Mouse (Mus musculus) midbrain, embryonic 15.5 days (tissue): ENCODE data around the gene Actn1. TPM values are rescaled to one million over a fixed set of nuclear protein-coding genes. Genes with fewer than 3 reads are reported as not detected.

Source experiments
- ATAC-seq: fragments of 200-750 bp; cut with Nextera tagmentation; replicated peaks from 2 replicates; pipeline ENCODE4 v1.8.0; 2017; ENCODE audit warnings: moderate TSS enrichment
- H3K27ac ChIP-seq: fragments of 300-500 bp; sonication (generic); 2 replicates; pipeline ENCODE4 v1.5.1; 2015; ENCODE audit warnings: mild to moderate bottlenecking, inconsistent platforms
- H3K27me3 ChIP-seq: fragments of 300-500 bp; sonication (generic); replicated peaks from 2 replicates; pipeline ENCODE4 v1.6.1; 2015; ENCODE audit warnings: inconsistent platforms
- H3K36me3 ChIP-seq: fragments of 300-500 bp; sonication (generic); replicated peaks from 2 replicates; pipeline ENCODE4 v1.6.1; 2015; ENCODE audit warnings: inconsistent platforms
- H3K4me1 ChIP-seq: fragments of 300-500 bp; sonication (generic); 2 replicates; pipeline ENCODE4 v1.6.1; 2015; ENCODE audit warnings: inconsistent platforms
- H3K4me2 ChIP-seq: fragments of 300-500 bp; sonication (generic); 2 replicates; pipeline ENCODE4 v1.6.1; 2015; ENCODE audit warnings: inconsistent platforms, mild to moderate bottlenecking, moderate library complexity
- H3K4me3 ChIP-seq: fragments of 300-500 bp; sonication (generic); 2 replicates; pipeline ENCODE4 v1.5.1; 2015; ENCODE audit warnings: mild to moderate bottlenecking, inconsistent platforms
- H3K9ac ChIP-seq: fragments of 300-500 bp; sonication (generic); 2 replicates; pipeline ENCODE4 v1.6.1; 2015; ENCODE audit warnings: mild to moderate bottlenecking, inconsistent platforms
- H3K9me3 ChIP-seq: fragments of 300-500 bp; sonication (generic); 2 replicates; pipeline ENCODE4 v1.6.1; 2016; ENCODE audit warnings: inconsistent platforms
- WGBS: fragments of 180-500 bp; shearing (Covaris S2); methylation state at CpG from one replicate; pipeline ENCODE4 v1.1.7; 2015; ENCODE audit warnings: mixed read lengths; 5-methylcytosine and 5-hydroxymethylcytosine counted together
- polyA plus RNA-seq: library from polyadenylated mRNA; unstranded; fragments of >200 nt; fragmentation: Nextera tagmentation; extraction: Ambion mirVana; gene quantifications from 2 replicates; pipeline ENCODE4 v1.2.1, GENCODE M21; 2015

Gene Actn1
- polyA plus RNA-seq, 1 experiment from 2014 or later = 7.7 TPM

- Histone ChIP-seq H3K9ac (no peak overlapping the region), H3K27ac (no peak overlapping the region), H3K9me3 (no peaks in the 10 kb centered on the region), H3K27me3 (no peaks in the 10 kb centered on the region), H3K4me2 (no peak overlapping the region), H3K4me3 (no peak overlapping the region), H3K4me1 (no peaks in the 10 kb centered on the region), H3K36me3 (no peaks in the 10 kb centered on the region)
- WGBS = 14% methylated on average over 5 of the region's 5 CpGs
- no peak for ATAC-seq
These were observed 102.5 kb downstream of the Actn1 start for GRCm38 (mm10) chr12:80157675-80158074.

- Histone ChIP-seq H3K4me3 (no peak overlapping the region), H3K9me3 (no peaks in the 10 kb centered on the region), H3K4me2 (no peak overlapping the region), H3K27ac (no peak overlapping the region), H3K4me1 (no peaks in the 10 kb centered on the region), H3K27me3 (no peaks in the 10 kb centered on the region), H3K36me3 (no peaks in the 10 kb centered on the region), H3K9ac (no peak overlapping the region)
- 44% methylated on average over 10 of the region's 10 CpGs for WGBS
- ATAC-seq = no peak
These were observed 106.4 kb downstream of the Actn1 start for GRCm38 (mm10) chr12:80153687-80154326.

DNA sequence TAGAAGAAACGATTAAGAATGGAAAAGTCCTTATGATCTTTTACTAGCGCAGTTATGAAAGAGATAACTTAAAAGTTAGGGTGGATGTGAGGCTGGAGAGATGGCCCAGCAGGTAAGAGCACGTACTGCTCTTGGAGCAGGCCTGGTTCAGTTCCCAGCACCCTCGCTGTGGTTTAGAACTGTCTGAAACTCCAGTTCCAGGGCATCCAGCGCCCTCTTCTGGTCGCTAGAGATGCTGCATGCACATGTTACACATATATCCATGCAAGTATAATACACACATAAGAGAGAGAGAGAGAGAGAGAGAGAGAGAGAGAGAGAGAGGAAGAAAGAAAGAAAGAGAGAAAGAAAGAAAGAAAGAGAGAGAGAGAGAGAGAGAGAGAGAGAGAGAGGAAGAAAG lies 107.1 kb downstream of the Actn1 start:
- Histone ChIP-seq H3K4me3 (no peak overlapping the region), H3K36me3 (no peaks in the 10 kb centered on the region), H3K27me3 (no peaks in the 10 kb centered on the region), H3K27ac (no peak overlapping the region), H3K4me2 (no peak overlapping the region), H3K9me3 (no peaks in the 10 kb centered on the region), H3K4me1 (no peaks in the 10 kb centered on the region), H3K9ac (no peak overlapping the region)
- no peak for ATAC-seq
- WGBS = 87% methylated on average over 6 of the region's 6 CpGs

GRCm38 (mm10) chr12:80151821-80152220 lies 108.3 kb downstream of the Actn1 start:
- no peaks in the 10 kb centered on the region for H3K36me3 ChIP-seq
- no peaks in the 10 kb centered on the region for H3K4me1 ChIP-seq
- 91% methylated on average over 6 of the region's 6 CpGs for WGBS
- no peak overlapping the region for H3K4me3 ChIP-seq
- no peak for ATAC-seq
- no peak overlapping the region for H3K9ac ChIP-seq
- no peak overlapping the region for H3K4me2 ChIP-seq
- 0 out of 2 replicates have a peak, but pooled peaks cover 2% of the 10 kb centered on the region for H3K27me3 ChIP-seq
- H3K27ac ChIP-seq = no peak overlapping the region
- H3K9me3 ChIP-seq = no peaks in the 10 kb centered on the region

DNA sequence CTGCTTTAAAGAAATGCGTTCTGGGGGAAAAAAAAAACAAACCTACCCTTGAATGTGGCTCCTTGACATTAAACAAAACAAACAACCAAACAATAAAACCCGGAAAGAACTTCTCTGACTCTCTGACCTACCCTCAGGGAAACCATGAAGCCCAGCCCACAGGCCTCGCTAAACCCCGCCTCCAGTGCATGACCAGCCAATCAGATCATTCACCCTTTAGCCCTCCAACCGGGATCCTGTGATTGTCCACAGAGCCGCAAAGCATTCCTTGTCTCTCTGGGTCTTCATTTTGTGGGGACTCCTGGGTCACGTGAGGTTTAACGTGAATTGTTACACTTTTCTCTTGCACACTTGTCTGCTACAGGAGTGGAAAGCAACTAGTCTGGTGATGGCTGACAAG lies 109.5 kb downstream of the Actn1 start:
- 28% methylated on average over 8 of the region's 8 CpGs for WGBS

DNA sequence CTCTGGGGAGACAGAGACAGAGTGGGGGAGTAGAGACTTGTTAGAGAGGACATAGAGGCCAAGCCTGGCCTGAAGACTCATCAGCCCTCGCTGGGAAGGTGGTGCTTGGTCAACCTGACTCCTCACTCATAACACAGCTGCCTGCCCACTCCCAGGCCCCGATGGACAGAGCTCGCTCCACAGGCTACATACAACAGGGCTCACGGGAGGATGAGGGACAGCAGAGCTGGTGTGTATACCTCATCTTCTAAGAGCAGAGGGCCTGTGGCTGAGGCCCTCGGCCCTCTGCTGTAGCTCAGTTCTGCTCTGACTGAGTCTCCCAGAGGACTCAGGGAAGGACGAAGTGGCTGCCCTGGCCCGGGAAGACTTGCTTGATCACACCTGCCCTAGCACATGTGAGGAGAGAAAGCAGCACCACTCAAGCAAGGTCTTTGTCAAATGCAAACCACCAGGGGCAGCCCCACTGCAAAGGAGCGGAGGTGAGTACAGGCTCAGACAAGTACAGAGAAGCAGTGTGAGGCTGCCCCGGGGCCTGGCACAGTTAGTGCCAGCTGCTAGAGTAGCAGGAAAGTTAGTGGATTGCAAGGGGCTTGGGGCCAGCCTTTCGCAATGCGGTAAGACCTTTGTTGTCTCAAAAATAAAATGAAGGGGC lies 112.5 kb downstream of the Actn1 start:
- 0 out of 2 replicates have a peak, but pooled peaks cover 2% of the 10 kb centered on the region for H3K27me3 ChIP-seq
- H3K4me3 ChIP-seq = no peak overlapping the region
- H3K9ac ChIP-seq = no peak overlapping the region
- no peak overlapping the region for H3K4me2 ChIP-seq
- no peak for ATAC-seq
- H3K36me3 ChIP-seq = no peaks in the 10 kb centered on the region
- H3K27ac ChIP-seq = no peak overlapping the region
- H3K9me3 ChIP-seq = no peaks in the 10 kb centered on the region
- 88% methylated on average over 11 of the region's 11 CpGs for WGBS
- H3K4me1 ChIP-seq = no peaks in the 10 kb centered on the region

More for the DNA sequence above, 109.5 kb downstream of the Actn1 start:
- ATAC-seq = no peak
- no peak overlapping the region for H3K4me3 ChIP-seq
- no peak overlapping the region for H3K27ac ChIP-seq
- H3K9me3 ChIP-seq = no peaks in the 10 kb centered on the region
- H3K4me2 ChIP-seq = no peak overlapping the region
- no peaks in the 10 kb centered on the region for H3K36me3 ChIP-seq
- no peaks in the 10 kb centered on the region for H3K4me1 ChIP-seq
- H3K9ac ChIP-seq = no peak overlapping the region
- 0 out of 2 replicates have a peak, but pooled peaks cover 2% of the 10 kb centered on the region for H3K27me3 ChIP-seq

- H3K4me3 ChIP-seq = no peak overlapping the region
- peak; percentile 42 for ATAC-seq
- no peaks in the 10 kb centered on the region for H3K4me1 ChIP-seq
- no peak overlapping the region for H3K4me2 ChIP-seq
- H3K36me3 ChIP-seq = no peaks in the 10 kb centered on the region
- H3K9me3 ChIP-seq = no peaks in the 10 kb centered on the region
- WGBS = 48% methylated on average over 21 of the region's 21 CpGs
- no peak overlapping the region for H3K27ac ChIP-seq
- H3K27me3 ChIP-seq = 0 out of 2 replicates have a peak, but pooled peaks cover 2% of the 10 kb centered on the region
- H3K9ac ChIP-seq = no peak overlapping the region
These were observed 113.6 kb downstream of the Actn1 start for GRCm38 (mm10) chr12:80146227-80147223.

- 45% methylated on average over 8 of the region's 8 CpGs for WGBS
- ATAC-seq = no peak
- no peak overlapping the region for H3K27ac ChIP-seq
These were observed 114.8 kb downstream of the Actn1 start for GRCm38 (mm10) chr12:80145365-80145764.

DNA sequence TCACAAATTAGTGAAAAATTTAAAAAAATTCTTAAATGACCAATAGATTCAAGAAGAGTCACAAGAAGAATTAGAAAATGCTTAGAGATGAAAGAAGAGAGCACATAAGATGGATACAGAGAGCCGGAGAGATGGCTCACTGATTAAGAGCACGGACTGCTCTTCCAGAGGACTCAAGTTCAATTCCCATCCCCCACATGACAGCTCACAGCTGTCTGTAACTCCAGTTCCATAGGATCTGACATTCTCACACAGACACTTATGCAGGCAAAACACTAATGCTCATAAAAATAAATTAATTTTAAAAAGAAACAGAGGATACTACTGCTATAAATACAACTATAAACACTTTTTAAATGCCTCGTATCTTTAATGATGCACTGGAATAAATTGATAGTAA lies 115.3 kb downstream of the Actn1 start:
- 80% methylated on average over 3 of the region's 3 CpGs for WGBS
- Histone ChIP-seq H3K36me3 (no peaks in the 10 kb centered on the region), H3K4me1 (no peaks in the 10 kb centered on the region), H3K4me2 (no peak overlapping the region), H3K27me3 (0 out of 2 replicates have a peak, but pooled peaks cover 2% of the 10 kb centered on the region), H3K9me3 (no peaks in the 10 kb centered on the region), H3K27ac (no peak overlapping the region), H3K9ac (no peak overlapping the region), H3K4me3 (no peak overlapping the region)
- no peak for ATAC-seq

More at GRCm38 (mm10) chr12:80145365-80145764, 114.8 kb downstream of the Actn1 start:
- Histone ChIP-seq H3K4me1 (no peaks in the 10 kb centered on the region), H3K9ac (no peak overlapping the region), H3K9me3 (no peaks in the 10 kb centered on the region), H3K4me3 (no peak overlapping the region), H3K4me2 (no peak overlapping the region), H3K36me3 (no peaks in the 10 kb centered on the region), H3K27me3 (0 out of 2 replicates have a peak, but pooled peaks cover 2% of the 10 kb centered on the region)

DNA sequence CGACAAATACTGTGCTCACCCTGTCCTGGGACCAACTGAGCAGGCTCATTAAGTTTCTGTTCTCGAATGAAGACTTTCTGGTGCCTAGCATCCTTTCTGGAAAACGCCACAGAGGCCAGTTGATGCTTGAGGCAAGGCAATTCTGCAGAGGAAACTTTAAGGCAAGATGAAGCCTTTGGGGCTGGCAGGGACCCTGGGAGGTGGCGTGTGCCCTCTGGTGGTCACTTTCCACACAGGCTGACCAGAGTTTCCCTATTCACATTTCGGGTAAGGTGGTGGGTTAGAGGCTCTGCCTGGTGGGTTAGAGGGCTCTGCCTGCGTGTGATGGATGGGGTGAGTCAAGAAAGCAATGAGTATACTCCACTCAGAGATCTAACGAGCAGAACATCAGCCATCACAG lies 118.7 kb downstream of the Actn1 start:
- no peaks in the 10 kb centered on the region for H3K9me3 ChIP-seq
- H3K27ac ChIP-seq = no peak overlapping the region
- H3K36me3 ChIP-seq = no peaks in the 10 kb centered on the region
- H3K4me2 ChIP-seq = no peak overlapping the region
- 21% methylated on average over 7 of the region's 7 CpGs for WGBS
- ATAC-seq = no peak
- no peaks in the 10 kb centered on the region for H3K4me1 ChIP-seq
- H3K4me3 ChIP-seq = no peak overlapping the region
- H3K9ac ChIP-seq = no peak overlapping the region
- no peaks in the 10 kb centered on the region for H3K27me3 ChIP-seq

DNA sequence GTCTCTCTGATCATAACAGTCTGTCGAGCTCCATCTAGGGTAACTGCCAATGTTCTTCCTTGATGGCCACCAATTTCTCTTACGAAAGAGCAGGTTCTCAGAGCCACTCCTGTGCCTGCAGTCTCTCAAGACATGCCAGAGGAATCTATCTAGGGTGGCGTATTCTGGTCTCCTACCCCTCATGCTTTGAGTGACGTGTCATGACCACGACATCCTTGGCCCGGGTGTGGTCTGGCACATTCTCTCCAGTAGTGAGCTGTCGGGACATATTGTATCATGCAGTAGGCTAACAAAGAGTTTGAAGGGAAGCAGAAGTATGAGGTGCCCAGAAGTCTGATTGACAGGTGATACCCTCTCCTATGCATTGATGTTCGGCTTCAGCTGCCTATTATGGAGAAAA lies 119.2 kb downstream of the Actn1 start:
- H3K4me2 ChIP-seq = no peak overlapping the region

GRCm38 (mm10) chr12:80137744-80138143 lies 122.4 kb downstream of the Actn1 start:
- ATAC-seq = no peak

More for the DNA sequence above, 119.2 kb downstream of the Actn1 start:
- Histone ChIP-seq H3K27ac (no peak overlapping the region), H3K4me1 (no peaks in the 10 kb centered on the region), H3K27me3 (no peaks in the 10 kb centered on the region), H3K9ac (no peak overlapping the region), H3K36me3 (no peaks in the 10 kb centered on the region), H3K4me3 (no peak overlapping the region), H3K9me3 (no peaks in the 10 kb centered on the region)
- 85% methylated on average over 8 of the region's 8 CpGs for WGBS
- no peak for ATAC-seq

More at GRCm38 (mm10) chr12:80137744-80138143, 122.4 kb downstream of the Actn1 start:
- H3K9me3 ChIP-seq = no peaks in the 10 kb centered on the region
- H3K4me3 ChIP-seq = no peak overlapping the region
- WGBS = 76% methylated on average over 1 of the region's 1 CpGs
- H3K9ac ChIP-seq = no peak overlapping the region
- H3K36me3 ChIP-seq = no peaks in the 10 kb centered on the region
- H3K27ac ChIP-seq = no peak overlapping the region
- H3K4me1 ChIP-seq = no peaks in the 10 kb centered on the region
- no peak overlapping the region for H3K4me2 ChIP-seq
- no peaks in the 10 kb centered on the region for H3K27me3 ChIP-seq
